Mouse (Mus musculus): ENCODE measurements at regions not wholly inside any gene's neighbourhood (a gene's known extent, or its start where the extent isn't known, plus 50 kb on each side); places are given as distances from the start of the nearest gene placed in this dataset.

- DNase-seq = no peak
Observed at GRCm38 (mm10) chr5:91456924-91457323, 54.1 kb upstream of the Btc start.

GRCm38 (mm10) chr5:91464876-91465508 lies 52.4 kb upstream of the Parm1 start:
- DNase-seq = peak; percentile 25

All from right cerebral cortex, postnatal 25 days (tissue).